Mouse (Mus musculus) liver, embryonic 14.5 days (tissue): ENCODE measurements around the gene Ubxn6. TPM values are rescaled to one million over a fixed set of nuclear protein-coding genes. Genes with fewer than 3 reads are reported as not detected.

ENCODE experiments used
- ATAC-seq: fragments of 200-750 bp; cut with Nextera tagmentation; 2 replicates; pipeline ENCODE4 v1.8.0; 2017; ENCODE audit warnings: moderate number of reproducible peaks, mild to moderate bottlenecking, moderate library complexity; ENCODE audit not compliant: insufficient read depth
- DNase-seq, 3 experiments: peaks; one replicate each; pipeline ENCODE4 v3.0.0-alpha.2; 2012 to 2013; ENCODE audit warnings: low read depth in 3 of 3, low spot score in 3 of 3
- H3K27ac ChIP-seq: fragments of 300-500 bp; sonication (generic); 2 replicates; pipeline ENCODE4 v1.5.1; 2014; ENCODE audit warnings: moderate library complexity, mild to moderate bottlenecking, control low read depth, inconsistent platforms
- H3K27me3 ChIP-seq: fragments of 300-500 bp; sonication (generic); 2 replicates; pipeline ENCODE4 v1.6.1; 2014; ENCODE audit warnings: mild to moderate bottlenecking, low read length, moderate library complexity; ENCODE audit not compliant: control insufficient read depth, insufficient read depth
- H3K36me3 ChIP-seq: fragments of 300-500 bp; sonication (generic); replicated peaks from 2 replicates; pipeline ENCODE4 v1.6.1; 2014; ENCODE audit warnings: low read depth; ENCODE audit not compliant: control insufficient read depth, insufficient read depth
- H3K4me1 ChIP-seq, 2 experiments: fragments of 200-500 bp in 1 of 2; fragments of 300-500 bp in 1 of 2; sonication (generic) in 1 of 2; replicated peaks; 2 replicates each; pipeline ENCODE4 v1.6.1; 2012 to 2014; ENCODE audit warnings: antibody characterized with exemption in 1 of 2, inconsistent platforms in 1 of 2, low read length in 1 of 2; ENCODE audit not compliant: control insufficient read depth in 2 of 2, insufficient read depth in 2 of 2
- H3K4me2 ChIP-seq: fragments of 300-500 bp; sonication (generic); 2 replicates; pipeline ENCODE4 v1.6.1; 2014; ENCODE audit warnings: low read depth, mild to moderate bottlenecking, control low read depth, moderate library complexity
- H3K4me3 ChIP-seq, 2 experiments: fragments of 200-500 bp in 1 of 2; fragments of 300-500 bp in 1 of 2; sonication (generic) in 1 of 2; 2 replicates each; pipeline ENCODE4 v1.5.1; 2012 to 2014; ENCODE audit warnings: low read depth in 2 of 2, low read length in 2 of 2, mild to moderate bottlenecking in 2 of 2, control low read depth in 1 of 2, inconsistent platforms in 1 of 2, moderate library complexity in 1 of 2; ENCODE audit not compliant: insufficient read depth in 1 of 2
- H3K9ac ChIP-seq: fragments of 300-500 bp; sonication (generic); replicated peaks from 2 replicates; pipeline ENCODE4 v1.6.1; 2014; ENCODE audit warnings: mild to moderate bottlenecking, control low read depth, moderate library complexity
- H3K9me3 ChIP-seq: fragments of 300-500 bp; sonication (generic); 2 replicates; pipeline ENCODE4 v1.6.1; 2016; ENCODE audit warnings: low read length, mixed read lengths; ENCODE audit not compliant: control insufficient read depth
- CTCF ChIP-seq: IDR thresholded peaks from 2 replicates; pipeline ENCODE4 v1.5.1; 2016; ENCODE audit warnings: antibody characterized with exemption, low read depth, control low read depth
- EP300 ChIP-seq: IDR thresholded peaks from 2 replicates; pipeline ENCODE4 v1.6.1; 2016; ENCODE audit warnings: antibody characterized with exemption, low read depth
- WGBS: fragments of 180-500 bp; shearing (Covaris S2); extraction: QIAGEN DNeasy Blood & Tissue Kit; methylation state at CpG from one replicate; pipeline ENCODE4 v1.1.7; 2014; ENCODE audit not compliant: insufficient replicate concordance; 5-methylcytosine and 5-hydroxymethylcytosine counted together
- polyA plus RNA-seq, 2 experiments: library from polyadenylated mRNA; depleted of rRNA in 1 of 2; stranded (reverse) in 1 of 2; unstranded in 1 of 2; fragments of >200 nt; fragmentation: Nextera tagmentation in 1 of 2; extraction: Ambion mirVana in 1 of 2; gene quantifications; 2 replicates each; pipeline versions ENCODE4 v1.2.1 to v1.2.3; 2012 to 2014

Gene Ubxn6
- polyA plus RNA-seq, 2 experiments, result 7.3 to 10.8 TPM

- Histone ChIP-seq H3K9ac (peak within 1 kb of the TSS; percentile 87), H3K36me3 (peaks cover 20% of the 10 kb centered on the region), H3K4me1 (peaks cover 10 to 19% of the 10 kb centered on the region in 2 experiments), H3K9me3 (no peaks in the 10 kb centered on the region), H3K27me3 (no peaks in the 10 kb centered on the region), H3K27ac (peak within 1 kb of the TSS; percentile 78), H3K4me2 (peak within 1 kb of the TSS; percentile 91), H3K4me3 (peak within 1 kb of the TSS; percentile 90 to 97)
- WGBS, result under 1% methylated on average over 53 of the region's 68 CpGs
- TF ChIP-seq EP300, result peak; percentile 54; the same call in 1 of the 2 replicates
- no peak for TF ChIP-seq CTCF
- DNase-seq, result peak; percentile 98 to 99 (median 98)
- ATAC-seq, result peak; percentile 75
Measured at GRCm38 (mm10) chr17:56040030-56040856, 34.6 kb downstream of the Ubxn6 start, which contains the start of gene Chaf1a. Gene Chaf1a (plus strand): TSS chr17:56040439.

- Histone ChIP-seq H3K4me1 (peaks cover 18 to 28% of the 10 kb centered on the region in 2 experiments), H3K4me2 (peak overlapping the region; percentile 91), H3K27me3 (no peaks in the 10 kb centered on the region), H3K36me3 (peaks cover 11% of the 10 kb centered on the region), H3K9ac (peak overlapping the region; percentile 74), H3K27ac (peak overlapping the region; percentile 78), H3K4me3 (peak overlapping the region in 1 of 2 experiments; percentile 90; a peak in 2 of 4 replicates), H3K9me3 (no peaks in the 10 kb centered on the region)
- DNase-seq, result no peak
- TF ChIP-seq CTCF (no peak), EP300 (no peak)
- 56% methylated on average over 4 of the region's 4 CpGs for WGBS
- ATAC-seq, result no peak
Measured at GRCm38 (mm10) chr17:56039345-56039744, 35.5 kb downstream of the Ubxn6 start.

- Histone ChIP-seq H3K9me3 (no peaks in the 10 kb centered on the region), H3K9ac (no peak overlapping the region), H3K4me3 (no peak overlapping the region), H3K4me1 (peaks cover 18 to 33% of the 10 kb centered on the region in 2 experiments), H3K27ac (no peak overlapping the region), H3K36me3 (peaks cover 4% of the 10 kb centered on the region), H3K27me3 (no peaks in the 10 kb centered on the region), H3K4me2 (no peak overlapping the region)
- DNase-seq, result no peak
- no peak for TF ChIP-seq EP300
- TF ChIP-seq CTCF, result no peak
- no peak for ATAC-seq
- WGBS, result 77% methylated on average over 8 of the region's 8 CpGs
Measured at GRCm38 (mm10) chr17:56038583-56039261, 36.1 kb downstream of the Ubxn6 start.

GRCm38 (mm10) chr17:56036901-56037287 is 37.9 kb downstream of the Ubxn6 start:
- no peak for TF ChIP-seq EP300
- no peak for TF ChIP-seq CTCF
- peak overlapping the region; percentile 4; the same call in 1 of the 2 replicates for H3K27ac ChIP-seq
- WGBS, result 34% methylated on average over 13 of the region's 13 CpGs
- no peak for DNase-seq
- peak overlapping the region; percentile 58 for H3K4me2 ChIP-seq
- peaks cover 18 to 31% of the 10 kb centered on the region in 2 experiments for H3K4me1 ChIP-seq
- H3K27me3 ChIP-seq, result no peaks in the 10 kb centered on the region
- no peak for ATAC-seq
- H3K36me3 ChIP-seq, result no peaks in the 10 kb centered on the region
- peak overlapping the region; percentile 44 for H3K9ac ChIP-seq
- H3K4me3 ChIP-seq, result peak overlapping the region; percentile 41 to 46
- no peaks in the 10 kb centered on the region for H3K9me3 ChIP-seq
